Mouse (Mus musculus): ENCODE measurements around the gene Stac2. TPM values are rescaled to one million over a fixed set of nuclear protein-coding genes. Genes with fewer than 3 reads are reported as not detected.

Stac2 gene
- polyA plus RNA-seq (2014; fragmentation: Nextera tagmentation; extraction: Ambion mirVana) = 0.17 and 0.51 TPM in 2 replicates

DNA sequence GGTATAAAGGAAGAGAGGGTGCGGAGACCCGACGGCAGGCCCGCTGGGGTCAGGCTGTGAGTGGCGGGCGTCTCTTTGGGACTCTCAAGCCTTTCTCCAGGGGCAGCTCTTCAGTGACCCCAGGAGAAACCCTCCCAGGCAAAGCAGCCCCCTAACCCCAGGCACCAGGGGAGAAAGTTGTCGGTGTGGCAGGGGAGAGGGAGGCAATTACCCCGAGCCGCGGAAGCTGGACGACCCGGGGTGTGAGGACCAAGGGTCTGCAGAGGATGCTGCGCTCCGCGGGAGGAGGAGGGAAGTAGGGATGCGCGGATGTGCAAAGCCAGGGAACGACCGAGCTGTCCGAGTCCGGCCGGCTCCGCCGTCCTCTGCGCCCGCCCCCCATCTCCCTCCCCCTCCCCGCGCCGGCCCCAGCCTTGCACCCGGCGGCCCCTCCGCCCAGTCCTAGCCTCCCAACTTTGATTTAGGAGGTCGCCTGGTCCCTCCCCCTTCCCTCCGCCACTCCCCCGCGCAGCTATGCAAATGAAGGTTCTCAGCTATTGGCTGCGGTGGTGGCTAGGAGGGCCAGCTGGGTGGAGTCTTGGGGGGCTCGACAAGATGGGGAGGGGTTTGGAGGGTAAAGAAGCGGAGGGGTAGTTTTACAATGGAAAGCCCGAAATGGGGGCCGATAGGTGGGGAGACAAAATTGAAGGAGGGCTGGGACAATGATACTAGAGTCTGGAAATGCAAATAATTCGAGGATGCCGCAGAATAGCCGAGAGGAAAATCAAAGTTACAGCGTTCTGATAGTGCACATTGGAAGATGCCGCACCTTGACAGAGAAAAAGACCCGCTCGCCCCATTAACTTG is at the start of gene Stac2:
Gene Stac2 (minus strand): TSS at position 474 of the 846 bp plus-strand sequence.
- H3K4me3 ChIP-seq (ENCODE audit: low read depth, low read length) = peak within 1 kb of the TSS; percentile 31
- peaks cover 31% of the 10 kb centered on the region for H3K27me3 ChIP-seq (ENCODE audit: control insufficient read depth, insufficient read depth, low read length)

DNA sequence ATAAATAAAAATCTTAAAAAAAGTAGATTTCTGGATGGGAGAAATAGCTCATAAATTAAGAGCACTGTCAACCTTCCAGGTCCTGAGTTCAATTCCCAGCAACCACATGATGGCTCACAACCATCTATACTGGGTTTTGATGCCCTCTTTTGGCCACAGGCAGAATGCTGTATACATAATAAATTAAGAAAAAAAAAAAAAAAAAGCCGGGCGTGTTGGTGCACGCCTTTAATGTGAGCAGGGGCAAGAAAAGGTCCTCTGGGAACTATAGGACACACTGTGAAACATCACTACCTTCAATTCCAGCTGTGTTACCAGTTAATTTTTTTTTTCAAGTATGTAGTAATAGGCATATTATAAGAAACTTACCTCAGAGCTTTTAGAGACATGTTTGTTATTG is 48.1 kb upstream of the Stac2 start:
- ATAC-seq (ENCODE audit: insufficient number of reproducible peaks, low FRiP score, low TSS enrichment, low read depth) = no peak
- peaks cover 4% of the 10 kb centered on the region for H3K36me3 ChIP-seq (ENCODE audit: control insufficient read depth, insufficient read depth, low read length)
- WGBS = 91% methylated on average over 3 of the region's 3 CpGs
- H3K4me3 ChIP-seq (ENCODE audit: low read depth, low read length) = no peak overlapping the region
- no peaks in the 10 kb centered on the region for H3K27me3 ChIP-seq (ENCODE audit: control insufficient read depth, insufficient read depth, low read length)
- no peak for DNase-seq (ENCODE audit: low spot score)
- H3K27ac ChIP-seq (replicated peaks; ENCODE audit: low read depth, low read length) = no peak overlapping the region
- H3K9ac ChIP-seq (ENCODE audit: low read length) = no peak overlapping the region
- no peak overlapping the region for H3K4me2 ChIP-seq (ENCODE audit: low read depth, severe bottlenecking)
- H3K4me1 ChIP-seq (ENCODE audit: control insufficient read depth, insufficient read depth, low read length) = no peaks in the 10 kb centered on the region
- no peaks in the 10 kb centered on the region for H3K9me3 ChIP-seq (ENCODE audit: control insufficient read depth, low read length)

More for the DNA sequence above, at the start of gene Stac2:
- WGBS = 2% methylated on average over 27 of the region's 48 CpGs
- peak; percentile 88 for DNase-seq (ENCODE audit: low spot score)
- Histone ChIP-seq H3K4me1 (ENCODE audit: control insufficient read depth, insufficient read depth, low read length) (peaks cover 3% of the 10 kb centered on the region; the same call in 1 of the 2 replicates), H3K36me3 (ENCODE audit: control insufficient read depth, insufficient read depth, low read length) (no peaks in the 10 kb centered on the region), H3K9ac (ENCODE audit: low read length) (peak within 1 kb of the TSS; percentile 47), H3K4me2 (ENCODE audit: low read depth, severe bottlenecking) (peak within 1 kb of the TSS; percentile 57), H3K9me3 (ENCODE audit: control insufficient read depth, low read length) (no peaks in the 10 kb centered on the region), H3K27ac (replicated peaks; ENCODE audit: low read depth, low read length) (no peak within 1 kb of the TSS)
- peak; percentile 90 for ATAC-seq (ENCODE audit: insufficient number of reproducible peaks, low FRiP score, low TSS enrichment, low read depth)

DNA sequence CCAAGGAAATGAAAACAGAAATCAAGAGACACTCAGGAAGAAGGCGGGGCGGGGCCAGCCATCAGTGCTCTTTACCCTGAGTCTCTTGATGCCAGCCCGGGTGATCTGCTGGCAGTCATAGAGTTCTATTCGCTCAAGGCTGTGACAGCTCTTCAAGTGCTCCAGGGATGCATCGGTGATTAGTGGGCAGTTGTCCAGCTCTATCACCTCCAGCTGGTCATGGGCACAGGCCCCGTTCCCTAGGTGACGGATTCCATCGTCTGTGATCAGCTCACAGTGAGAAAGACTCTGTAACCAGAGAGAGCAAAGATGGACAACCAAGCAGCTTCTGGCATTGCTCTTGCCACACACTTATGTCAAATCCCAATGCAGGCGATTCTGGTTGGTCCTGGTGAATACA is 37.3 kb upstream of the Stac2 start:
- no peaks in the 10 kb centered on the region for H3K36me3 ChIP-seq (ENCODE audit: control insufficient read depth, insufficient read depth, low read length)
- no peak overlapping the region for H3K27ac ChIP-seq (replicated peaks; ENCODE audit: low read depth, low read length)
- no peak overlapping the region for H3K9ac ChIP-seq (ENCODE audit: low read length)
- H3K4me2 ChIP-seq (ENCODE audit: low read depth, severe bottlenecking) = no peak overlapping the region
- H3K4me3 ChIP-seq (ENCODE audit: low read depth, low read length) = no peak overlapping the region
- DNase-seq (ENCODE audit: low spot score) = no peak
- no peak for ATAC-seq (ENCODE audit: insufficient number of reproducible peaks, low FRiP score, low TSS enrichment, low read depth)
- H3K27me3 ChIP-seq (ENCODE audit: control insufficient read depth, insufficient read depth, low read length) = no peaks in the 10 kb centered on the region
- no peaks in the 10 kb centered on the region for H3K4me1 ChIP-seq (ENCODE audit: control insufficient read depth, insufficient read depth, low read length)
- 91% methylated on average over 9 of the region's 9 CpGs for WGBS
- no peaks in the 10 kb centered on the region for H3K9me3 ChIP-seq (ENCODE audit: control insufficient read depth, low read length)

DNA sequence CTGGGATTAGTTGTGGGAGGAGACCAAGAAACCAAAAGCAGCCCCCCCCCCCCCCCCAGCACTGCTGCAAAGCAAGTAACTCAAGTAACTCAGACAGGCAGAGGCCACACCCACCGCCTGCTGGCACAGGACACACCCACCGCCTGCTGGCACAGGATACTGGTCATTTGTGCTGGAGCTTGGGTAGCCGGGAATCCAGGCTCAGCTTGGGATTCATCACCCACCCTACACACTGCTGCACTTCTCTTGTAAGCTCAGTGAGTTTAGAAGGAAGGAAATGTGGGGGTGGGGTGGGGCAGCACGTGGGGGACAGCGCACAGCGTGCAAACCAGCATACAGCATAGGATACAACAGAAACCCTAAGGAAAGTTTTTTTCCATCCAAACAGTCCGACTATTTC is 35.0 kb upstream of the Stac2 start:
- Histone ChIP-seq H3K9ac (ENCODE audit: low read length) (no peak overlapping the region), H3K36me3 (ENCODE audit: control insufficient read depth, insufficient read depth, low read length) (no peaks in the 10 kb centered on the region), H3K27me3 (ENCODE audit: control insufficient read depth, insufficient read depth, low read length) (no peaks in the 10 kb centered on the region), H3K4me1 (ENCODE audit: control insufficient read depth, insufficient read depth, low read length) (no peaks in the 10 kb centered on the region), H3K27ac (replicated peaks; ENCODE audit: low read depth, low read length) (no peak overlapping the region), H3K4me2 (ENCODE audit: low read depth, severe bottlenecking) (no peak overlapping the region), H3K9me3 (ENCODE audit: control insufficient read depth, low read length) (no peaks in the 10 kb centered on the region), H3K4me3 (ENCODE audit: low read depth, low read length) (no peak overlapping the region)
- WGBS = 52% methylated on average over 7 of the region's 7 CpGs
- DNase-seq (ENCODE audit: low spot score) (no peak), ATAC-seq (ENCODE audit: insufficient number of reproducible peaks, low FRiP score, low TSS enrichment, low read depth) (no peak)

DNA sequence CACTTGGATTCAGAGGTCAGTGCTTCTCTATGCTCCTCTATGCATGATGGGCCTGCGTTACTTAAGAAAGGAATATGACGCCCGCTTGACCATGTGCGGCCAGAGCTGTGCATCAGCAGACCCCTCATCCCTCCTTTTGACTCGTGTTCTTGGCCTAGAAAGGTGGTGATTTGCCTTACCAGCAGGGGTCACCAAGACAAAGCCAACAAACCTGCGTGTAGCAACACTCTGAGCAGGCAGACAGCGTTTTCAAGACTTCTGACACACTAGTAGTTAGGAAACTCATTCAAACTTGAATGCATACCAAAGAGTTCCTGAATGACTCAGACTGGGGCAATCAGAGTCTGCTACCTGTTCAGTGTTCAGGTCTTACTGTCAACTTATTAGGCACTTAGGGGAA is 33.3 kb upstream of the Stac2 start:
- WGBS = 73% methylated on average over 7 of the region's 7 CpGs
- ATAC-seq (ENCODE audit: insufficient number of reproducible peaks, low FRiP score, low TSS enrichment, low read depth) = no peak
- no peak for DNase-seq (ENCODE audit: low spot score)

DNA sequence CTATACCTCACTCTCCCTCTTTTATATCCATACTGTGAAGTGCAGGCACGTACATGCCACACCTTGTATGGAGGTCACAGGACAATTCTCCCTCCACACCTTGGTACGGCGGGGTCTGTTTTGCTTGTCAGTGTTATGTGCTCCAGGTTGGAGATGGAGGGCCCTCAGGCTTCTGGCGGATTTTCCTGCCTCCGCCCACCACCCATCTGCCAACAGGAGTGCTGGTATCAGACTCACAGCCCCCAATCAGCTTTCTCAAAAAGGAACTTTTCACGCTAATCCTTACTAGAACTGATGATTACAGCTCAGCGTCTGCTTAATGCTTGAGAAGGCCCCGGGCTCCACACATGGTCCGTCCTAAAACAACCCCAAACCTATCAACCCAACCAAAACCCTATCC is 32.9 kb upstream of the Stac2 start:
- Histone ChIP-seq H3K27ac (replicated peaks; ENCODE audit: low read depth, low read length) (no peak overlapping the region), H3K4me1 (ENCODE audit: control insufficient read depth, insufficient read depth, low read length) (no peaks in the 10 kb centered on the region), H3K4me2 (ENCODE audit: low read depth, severe bottlenecking) (no peak overlapping the region), H3K4me3 (ENCODE audit: low read depth, low read length) (no peak overlapping the region), H3K9me3 (ENCODE audit: control insufficient read depth, low read length) (no peaks in the 10 kb centered on the region), H3K36me3 (ENCODE audit: control insufficient read depth, insufficient read depth, low read length) (no peaks in the 10 kb centered on the region), H3K27me3 (ENCODE audit: control insufficient read depth, insufficient read depth, low read length) (no peaks in the 10 kb centered on the region), H3K9ac (ENCODE audit: low read length) (no peak overlapping the region)
- ATAC-seq (ENCODE audit: insufficient number of reproducible peaks, low FRiP score, low TSS enrichment, low read depth) = no peak
- 92% methylated on average over 9 of the region's 9 CpGs for WGBS
- no peak for DNase-seq (ENCODE audit: low spot score)

More for the DNA sequence above, 33.3 kb upstream of the Stac2 start:
- Histone ChIP-seq H3K36me3 (ENCODE audit: control insufficient read depth, insufficient read depth, low read length) (no peaks in the 10 kb centered on the region), H3K4me2 (ENCODE audit: low read depth, severe bottlenecking) (no peak overlapping the region), H3K4me3 (ENCODE audit: low read depth, low read length) (no peak overlapping the region), H3K9me3 (ENCODE audit: control insufficient read depth, low read length) (no peaks in the 10 kb centered on the region), H3K27me3 (ENCODE audit: control insufficient read depth, insufficient read depth, low read length) (no peaks in the 10 kb centered on the region), H3K9ac (ENCODE audit: low read length) (no peak overlapping the region), H3K27ac (replicated peaks; ENCODE audit: low read depth, low read length) (no peak overlapping the region), H3K4me1 (ENCODE audit: control insufficient read depth, insufficient read depth, low read length) (no peaks in the 10 kb centered on the region)

DNA sequence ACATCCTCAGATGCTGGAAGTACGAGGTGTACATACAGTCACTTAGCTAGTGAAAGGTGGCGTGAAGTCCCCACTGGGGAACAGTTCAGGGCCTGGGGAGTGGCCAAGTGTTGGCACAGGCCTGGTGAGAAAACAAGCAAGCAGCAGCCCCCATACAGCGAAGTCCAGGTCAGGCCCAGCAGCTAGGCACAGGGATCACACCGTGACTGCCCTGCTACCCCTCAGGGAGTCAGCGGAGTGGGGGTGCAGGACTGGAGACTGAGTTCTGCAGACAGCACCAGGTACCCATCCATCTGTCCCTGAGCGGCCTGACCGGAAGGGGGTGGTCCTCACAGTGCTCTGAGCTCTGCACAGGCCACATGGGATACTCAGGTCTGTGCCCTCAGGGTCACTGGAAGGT is 29.5 kb upstream of the Stac2 start:
- Histone ChIP-seq H3K36me3 (ENCODE audit: control insufficient read depth, insufficient read depth, low read length) (no peaks in the 10 kb centered on the region), H3K27ac (replicated peaks; ENCODE audit: low read depth, low read length) (no peak overlapping the region), H3K27me3 (ENCODE audit: control insufficient read depth, insufficient read depth, low read length) (no peaks in the 10 kb centered on the region), H3K9ac (ENCODE audit: low read length) (no peak overlapping the region), H3K9me3 (ENCODE audit: control insufficient read depth, low read length) (no peaks in the 10 kb centered on the region), H3K4me1 (ENCODE audit: control insufficient read depth, insufficient read depth, low read length) (no peaks in the 10 kb centered on the region), H3K4me2 (ENCODE audit: low read depth, severe bottlenecking) (no peak overlapping the region), H3K4me3 (ENCODE audit: low read depth, low read length) (no peak overlapping the region)
- ATAC-seq (ENCODE audit: insufficient number of reproducible peaks, low FRiP score, low TSS enrichment, low read depth) (no peak), DNase-seq (ENCODE audit: low spot score) (no peak)
- 88% methylated on average over 7 of the region's 7 CpGs for WGBS

DNA sequence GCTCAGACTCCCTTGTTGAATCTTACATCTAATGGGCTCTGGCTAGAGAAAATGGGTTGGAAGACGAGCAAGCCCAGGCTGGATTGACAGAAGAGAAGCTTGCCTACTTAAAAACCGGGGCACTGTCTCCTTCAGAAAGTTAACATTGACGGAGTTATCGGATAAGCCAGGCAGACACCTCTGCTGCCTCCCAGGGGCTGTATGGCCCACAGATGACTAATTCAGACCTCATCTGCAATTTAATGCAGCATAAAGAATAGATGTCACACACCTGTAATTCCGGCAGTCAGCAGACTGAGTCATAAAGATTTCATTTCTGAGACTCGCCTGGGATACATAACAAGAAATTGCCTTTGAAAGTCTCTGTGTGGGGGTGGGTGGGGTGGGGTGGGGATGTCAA is 27.2 kb upstream of the Stac2 start:
- Histone ChIP-seq H3K4me2 (ENCODE audit: low read depth, severe bottlenecking) (no peak overlapping the region), H3K4me3 (ENCODE audit: low read depth, low read length) (no peak overlapping the region), H3K4me1 (ENCODE audit: control insufficient read depth, insufficient read depth, low read length) (no peaks in the 10 kb centered on the region), H3K9me3 (ENCODE audit: control insufficient read depth, low read length) (no peaks in the 10 kb centered on the region), H3K36me3 (ENCODE audit: control insufficient read depth, insufficient read depth, low read length) (no peaks in the 10 kb centered on the region), H3K27me3 (ENCODE audit: control insufficient read depth, insufficient read depth, low read length) (no peaks in the 10 kb centered on the region), H3K9ac (ENCODE audit: low read length) (no peak overlapping the region), H3K27ac (replicated peaks; ENCODE audit: low read depth, low read length) (no peak overlapping the region)
- DNase-seq (ENCODE audit: low spot score) = no peak
- ATAC-seq (ENCODE audit: insufficient number of reproducible peaks, low FRiP score, low TSS enrichment, low read depth) = no peak
- 88% methylated on average over 6 of the region's 6 CpGs for WGBS

All from limb, embryonic 11.5 days (tissue).